Mouse (Mus musculus): ENCODE data around the gene Eefsec.

The Eefsec gene

GRCm38 (mm10) chr6:88266055-88266454, 180.3 kb downstream of the Eefsec start:
- in situ Hi-C loops (cut with MseI, MboI), result no loop called here

GRCm38 (mm10) chr6:88265355-88265754, 181.0 kb downstream of the Eefsec start:
- in situ Hi-C loops (cut with MseI, MboI), result no loop called here

GRCm38 (mm10) chr6:88262160-88262559, 184.2 kb downstream of the Eefsec start:
- in situ Hi-C loops (cut with MseI, MboI), result no loop called here

GRCm38 (mm10) chr6:88260645-88261044, 185.7 kb downstream of the Eefsec start:
- in situ Hi-C loops (cut with MseI, MboI), result no loop called here

GRCm38 (mm10) chr6:88259621-88260020, 186.7 kb downstream of the Eefsec start:
- in situ Hi-C loops (cut with MseI, MboI), result no loop called here

- in situ Hi-C loops (cut with MseI, MboI), result no loop called here
Measured at GRCm38 (mm10) chr6:88255435-88255834, 190.9 kb downstream of the Eefsec start.

- in situ Hi-C loops (cut with MseI, MboI), result no loop called here
Measured at GRCm38 (mm10) chr6:88254082-88254481, 192.3 kb downstream of the Eefsec start.

- in situ Hi-C loops (cut with MseI, MboI), result no loop called here
Measured at GRCm38 (mm10) chr6:88251798-88252478, 194.4 kb downstream of the Eefsec start.

- in situ Hi-C loops (cut with MseI, MboI), result no loop called here
Measured at GRCm38 (mm10) chr6:88251396-88251795, 194.9 kb downstream of the Eefsec start.

- in situ Hi-C loops (cut with MseI, MboI), result no loop called here
Measured at GRCm38 (mm10) chr6:88249231-88249630, 197.1 kb downstream of the Eefsec start.

GRCm38 (mm10) chr6:88242604-88243003, 203.7 kb downstream of the Eefsec start:
- in situ Hi-C loops (cut with MseI, MboI), result no loop called here

GRCm38 (mm10) chr6:88236513-88236912, 209.8 kb downstream of the Eefsec start:
- in situ Hi-C loops (cut with MseI, MboI), result no loop called here

GRCm38 (mm10) chr6:88235983-88236382, 210.4 kb downstream of the Eefsec start:
- in situ Hi-C loops (cut with MseI, MboI), result no loop called here

- in situ Hi-C loops (cut with MseI, MboI), result no loop called here
Measured at GRCm38 (mm10) chr6:88235461-88235860, 210.9 kb downstream of the Eefsec start.

GRCm38 (mm10) chr6:88233996-88234395, 212.3 kb downstream of the Eefsec start:
- in situ Hi-C loops (cut with MseI, MboI), result no loop called here

- in situ Hi-C loops (cut with MseI, MboI), result no loop called here
Measured at GRCm38 (mm10) chr6:88232221-88232620, 214.1 kb downstream of the Eefsec start.

- in situ Hi-C loops (cut with MseI, MboI), result no loop called here
Measured at GRCm38 (mm10) chr6:88231821-88232220, 214.5 kb downstream of the Eefsec start.

- in situ Hi-C loops (cut with MseI, MboI), result no loop called here
Measured at GRCm38 (mm10) chr6:88229221-88229620, 217.1 kb downstream of the Eefsec start.

GRCm38 (mm10) chr6:88227537-88227936, 218.8 kb downstream of the Eefsec start:
- in situ Hi-C loops (cut with MseI, MboI), result no loop called here

- in situ Hi-C loops (cut with MseI, MboI), result no loop called here
Measured at GRCm38 (mm10) chr6:88226570-88226994, 219.8 kb downstream of the Eefsec start.

- in situ Hi-C loops (cut with MseI, MboI), result no loop called here
Measured at GRCm38 (mm10) chr6:88221968-88222367, 224.4 kb downstream of the Eefsec start, which contains the start of gene Dnajb8. Dnajb8 (plus strand) TSS chr6:88222268.

GRCm38 (mm10) chr6:88219094-88219493, 227.2 kb downstream of the Eefsec start:
- in situ Hi-C loops (cut with MseI, MboI), result no loop called here

- in situ Hi-C loops (cut with MseI, MboI), result no loop called here
Measured at GRCm38 (mm10) chr6:88216199-88216598, 230.1 kb downstream of the Eefsec start.

- in situ Hi-C loops (cut with MseI, MboI), result no loop called here
Measured at GRCm38 (mm10) chr6:88215797-88216196, 230.5 kb downstream of the Eefsec start.
